Mouse (Mus musculus) liver, adult (tissue): ENCODE results near the gene Tbc1d30.

Experiments used
- GATA4 ChIP-seq: IDR thresholded peaks from 2 replicates; pipeline ENCODE4 v1.6.1; 2014; ENCODE audit warnings: mild to moderate bottlenecking, low read length; ENCODE audit not compliant: insufficient replicate concordance

The Tbc1d30 gene

DNA sequence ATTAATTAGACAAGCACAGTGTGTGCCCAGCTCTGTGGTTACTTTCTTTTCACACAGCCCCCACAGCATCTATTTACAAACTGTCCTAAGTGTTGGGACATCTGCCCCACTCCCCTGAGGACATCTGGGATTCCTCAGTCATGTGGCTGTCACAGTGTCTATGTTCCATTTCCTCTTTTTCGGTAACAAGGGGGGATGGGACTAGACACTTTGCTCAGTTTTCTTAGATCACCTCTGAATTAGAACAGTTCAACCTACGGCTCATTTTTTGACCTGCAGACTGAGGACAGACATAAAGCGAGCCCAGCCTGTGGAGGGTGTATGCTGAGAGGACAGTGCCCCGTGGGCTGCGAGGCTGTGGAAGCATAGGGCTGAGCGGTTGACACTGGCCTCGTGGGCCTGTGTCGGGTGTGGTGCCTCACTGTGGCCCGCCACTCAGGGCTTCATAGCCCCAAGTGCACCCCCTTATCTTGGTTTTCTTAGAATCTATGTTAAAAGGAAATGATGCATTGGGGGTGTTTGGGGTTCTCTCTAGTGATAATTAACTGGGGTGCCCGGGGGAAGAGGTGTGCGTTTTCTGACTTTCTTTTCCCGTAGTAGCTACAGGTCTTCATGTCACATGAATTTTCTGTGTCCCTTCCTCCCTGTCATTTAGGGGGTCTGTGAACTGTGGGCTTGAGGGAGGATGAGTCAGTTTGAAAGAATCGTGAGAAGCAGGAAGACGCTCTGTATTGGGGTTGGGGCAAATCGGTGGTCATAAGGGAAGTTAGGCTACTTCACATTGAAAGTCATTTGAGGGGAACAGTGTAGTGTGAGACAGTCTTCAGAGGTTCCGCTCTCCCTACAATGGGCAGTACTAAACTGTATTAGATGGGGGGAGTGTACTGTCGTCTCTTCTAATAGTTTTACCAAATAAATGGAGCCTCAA is 23.9 kb upstream of the Tbc1d30 start:
- no peak for TF ChIP-seq GATA4

DNA sequence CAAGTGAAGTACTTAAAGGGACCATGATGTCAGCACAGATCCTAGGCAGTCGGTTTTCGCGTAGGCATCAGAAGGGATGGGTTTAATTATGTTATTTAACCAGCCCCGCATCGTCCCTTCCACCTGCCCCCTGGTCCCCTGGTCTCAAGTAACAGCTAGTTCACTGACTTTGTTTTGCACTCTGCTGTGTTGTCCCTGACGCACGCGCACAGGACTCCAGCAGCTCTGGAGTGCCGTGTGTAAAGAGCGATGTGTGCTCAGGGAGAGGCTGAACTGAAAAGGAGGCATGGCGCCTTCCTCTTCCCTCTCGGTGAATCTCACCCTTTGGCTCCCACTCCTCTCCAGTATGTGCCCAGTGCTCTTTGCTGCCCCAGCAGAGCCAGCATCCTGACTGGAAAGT is 22.9 kb upstream of the Tbc1d30 start:
- TF ChIP-seq GATA4: no peak

DNA sequence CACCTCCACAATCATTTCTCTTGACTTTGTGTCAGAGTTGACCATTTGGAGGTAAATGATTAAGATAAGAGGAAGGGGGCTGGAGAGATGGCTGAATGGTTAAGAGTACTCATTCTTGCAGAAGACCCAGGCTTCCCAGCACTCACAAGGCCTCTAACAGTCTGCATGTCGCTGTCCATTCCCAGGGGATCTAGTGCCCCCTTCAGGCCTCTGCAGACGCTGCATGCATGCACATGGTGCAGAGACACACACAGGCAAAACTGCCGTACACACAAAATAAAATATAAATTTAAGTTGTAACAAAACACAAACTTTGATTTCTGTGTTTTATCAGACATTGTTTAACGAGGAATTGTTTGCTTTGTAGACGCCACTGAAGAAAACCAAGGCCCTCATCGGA is 19.7 kb upstream of the Tbc1d30 start:
- TF ChIP-seq GATA4: no peak

DNA sequence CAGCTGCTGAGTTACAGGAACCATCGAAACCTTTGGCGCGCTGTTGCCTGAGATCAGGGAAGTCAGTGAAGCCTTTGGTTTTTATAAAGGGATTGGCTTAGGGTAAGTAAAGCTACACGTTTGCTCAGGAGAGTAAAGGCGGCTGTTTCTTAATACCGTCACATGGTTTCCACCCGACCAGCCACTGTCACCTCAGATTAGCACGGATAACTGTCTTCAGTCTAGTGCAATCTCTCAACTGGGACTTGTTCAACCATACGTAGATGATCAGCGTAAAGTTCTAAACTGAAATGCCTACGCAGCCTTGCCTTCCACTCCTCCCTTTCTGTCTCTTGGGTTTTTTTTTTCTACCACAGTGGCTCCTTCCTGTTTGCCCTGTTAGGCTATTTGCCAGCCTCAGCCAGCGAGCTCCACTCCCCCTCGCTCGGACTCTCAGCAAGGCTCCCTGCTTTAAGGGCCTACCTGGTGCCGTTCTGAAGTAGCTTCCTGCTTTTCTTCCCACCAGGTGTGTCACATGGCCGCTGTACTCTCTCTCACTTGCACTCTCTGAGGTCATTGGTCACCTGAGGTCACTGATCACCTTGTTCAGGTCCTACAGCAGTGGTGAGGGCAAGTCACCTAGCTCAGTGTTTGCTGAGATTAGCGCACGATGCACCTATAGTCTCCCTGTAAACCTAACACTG is 17.8 kb upstream of the Tbc1d30 start:
- TF ChIP-seq GATA4: no peak

DNA sequence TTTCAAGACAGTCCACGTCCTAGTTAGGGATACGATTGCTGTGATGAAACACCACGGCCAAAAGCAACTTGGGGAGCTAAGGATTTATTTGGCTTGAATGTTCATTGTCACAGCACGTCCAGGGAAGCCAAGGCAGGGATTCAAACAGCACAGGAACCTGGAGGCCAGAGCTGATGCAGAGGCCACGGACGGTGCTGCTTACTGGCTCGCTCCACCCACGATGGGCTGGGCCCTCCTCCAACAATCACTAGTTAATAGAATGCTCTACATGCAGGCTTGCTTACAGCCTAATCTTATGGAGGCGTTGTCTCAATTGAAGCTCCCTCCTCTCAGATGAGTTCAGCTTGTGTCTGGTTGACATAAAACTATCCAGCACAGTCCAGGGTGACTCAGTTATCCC is 16.7 kb upstream of the Tbc1d30 start:
- TF ChIP-seq GATA4: no peak

DNA sequence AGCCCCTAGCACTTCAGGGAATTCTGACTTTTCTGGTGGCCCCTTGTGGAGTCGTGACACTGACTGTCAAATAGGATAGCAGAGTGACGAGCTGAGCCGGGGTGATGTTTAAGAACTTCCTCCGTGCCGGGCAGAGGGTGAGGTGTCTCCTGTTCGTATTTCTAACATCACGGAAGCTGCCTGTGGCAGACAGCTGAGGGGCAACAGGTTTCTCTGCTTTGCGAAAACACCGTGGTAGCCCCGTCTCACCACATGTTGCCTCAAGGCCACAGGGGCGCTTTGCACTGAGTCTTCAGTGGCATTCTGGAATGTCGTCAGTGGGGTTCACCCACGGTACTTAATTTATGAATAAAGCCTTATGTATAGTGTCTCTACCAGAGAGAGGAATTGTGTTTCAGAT is 16.2 kb upstream of the Tbc1d30 start:
- TF ChIP-seq GATA4: no peak

DNA sequence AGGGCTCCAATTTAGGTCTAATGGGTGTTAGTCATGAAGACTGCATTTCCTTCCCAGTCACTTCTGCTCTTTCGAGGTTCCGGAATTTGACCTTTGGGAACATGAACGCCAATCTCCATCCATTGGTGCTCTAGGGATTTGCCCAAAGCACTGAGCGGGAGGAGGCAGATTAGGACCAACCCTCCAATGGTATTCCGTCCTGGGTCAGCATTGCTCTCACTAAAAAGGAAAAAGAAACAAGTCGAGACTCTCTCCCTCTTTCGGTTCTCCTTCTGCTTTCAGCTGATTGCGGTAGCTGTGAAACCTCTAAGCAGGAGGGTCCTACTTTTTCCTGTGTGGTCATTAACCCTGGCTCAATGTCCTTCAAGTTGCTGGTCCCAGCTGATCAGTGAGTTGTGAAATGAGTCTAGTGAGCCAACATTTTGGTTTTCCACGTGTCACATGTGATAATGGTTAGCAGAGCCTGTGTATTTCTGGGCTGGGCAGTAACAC is 14.7 kb upstream of the Tbc1d30 start:
- peak; percentile 46; the same call in 1 of the 2 replicates for TF ChIP-seq GATA4

DNA sequence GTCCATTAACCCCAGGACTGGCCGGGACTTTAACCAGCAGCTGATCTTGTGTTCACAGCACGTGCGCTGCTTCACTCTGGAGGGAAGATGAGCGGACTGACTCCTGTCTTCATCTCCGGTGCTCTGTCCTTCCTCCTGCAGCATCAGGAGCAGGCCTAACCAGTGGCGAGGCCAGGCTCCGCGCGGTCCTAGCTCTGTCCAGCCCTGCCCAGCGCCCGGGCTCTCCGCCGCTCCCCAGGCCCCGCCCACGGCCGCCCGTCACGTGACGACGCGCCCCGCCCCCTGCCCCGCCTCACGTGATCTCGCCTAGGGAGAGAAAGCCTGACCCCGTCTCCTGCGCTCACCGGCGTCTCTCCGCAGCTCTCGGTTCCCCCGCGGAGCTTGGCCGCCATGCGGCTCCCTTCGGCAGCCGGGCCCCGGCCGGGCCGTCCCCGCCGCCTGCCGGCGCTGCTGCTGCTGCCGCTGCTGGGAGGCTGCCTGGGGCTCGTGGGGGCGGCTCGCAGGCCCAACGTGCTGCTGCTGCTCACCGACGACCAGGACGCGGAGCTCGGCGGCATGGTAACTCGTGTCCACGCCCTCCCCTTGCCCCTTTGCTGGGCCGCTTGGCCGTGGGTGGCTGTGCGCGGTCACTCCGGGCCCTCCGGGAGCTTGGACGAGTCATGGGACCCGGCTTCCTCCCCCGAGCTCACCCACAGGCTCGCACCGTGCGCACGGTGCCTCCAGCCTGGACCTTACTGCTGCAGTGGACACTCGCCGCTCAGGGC is 13.9 kb upstream of the Tbc1d30 start, which contains the start of gene Gns:
Gene Gns (plus strand): TSS at position 290 of the 764 bp plus-strand sequence.
- TF ChIP-seq GATA4: no peak

DNA sequence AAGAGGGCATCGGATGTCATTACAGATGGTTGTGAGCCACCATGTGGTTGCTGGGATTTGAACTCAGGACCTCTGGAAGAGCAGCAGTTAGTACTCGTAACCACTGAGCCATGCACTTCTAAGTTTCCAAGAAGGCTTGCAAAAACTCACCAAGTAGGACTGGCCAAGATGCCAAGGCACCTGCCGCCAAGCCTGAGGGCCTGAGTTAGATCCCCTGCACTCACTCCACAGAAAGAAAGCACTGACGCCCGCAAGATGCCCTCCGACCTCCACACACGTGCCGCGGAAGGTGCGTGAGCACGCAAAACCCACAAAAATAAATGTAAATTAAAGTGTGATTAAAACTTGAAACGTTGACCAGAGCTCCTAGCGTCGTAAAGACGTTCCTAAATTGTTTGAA is 13.2 kb upstream of the Tbc1d30 start:
- TF ChIP-seq GATA4: no peak

DNA sequence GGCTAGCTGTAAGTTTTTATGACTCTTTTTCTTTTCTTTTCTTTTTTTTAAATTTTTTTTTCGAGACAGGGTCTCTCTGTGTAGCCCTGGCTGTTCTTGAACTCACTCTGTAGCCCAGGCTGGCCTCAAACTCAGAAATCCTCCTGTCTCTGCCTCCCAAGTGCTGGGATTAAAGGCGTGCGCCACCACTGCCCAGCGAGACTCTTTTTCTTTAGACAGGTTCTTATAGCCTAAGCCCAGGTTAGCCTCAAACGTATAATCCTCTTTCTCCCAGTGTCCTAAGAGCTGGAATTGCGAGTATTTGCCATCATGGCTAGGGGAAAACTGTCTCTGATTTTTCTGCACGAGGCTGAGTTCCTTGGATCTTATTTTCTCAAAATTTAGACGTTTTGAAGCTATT is 12.1 kb upstream of the Tbc1d30 start:
- no peak for TF ChIP-seq GATA4

DNA sequence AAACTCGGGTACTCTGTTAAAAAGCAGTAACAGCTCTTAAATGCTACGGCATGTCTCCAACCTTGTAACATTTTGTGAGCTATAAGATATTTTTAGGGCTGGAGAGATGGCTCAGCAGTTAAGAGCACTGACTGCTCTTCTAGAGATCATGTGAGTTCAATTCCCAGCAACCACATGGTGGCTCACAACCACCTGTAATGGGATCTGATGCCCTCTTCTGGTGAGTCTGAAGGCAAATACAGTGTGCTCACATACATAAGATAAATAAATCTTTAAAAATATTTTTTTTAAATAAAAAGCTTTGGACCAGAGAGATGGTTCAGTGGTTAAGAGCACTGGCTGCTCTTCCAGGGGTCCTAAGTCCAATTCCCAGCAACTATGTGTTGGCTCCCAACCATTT is 9.3 kb upstream of the Tbc1d30 start:
- no peak for TF ChIP-seq GATA4

DNA sequence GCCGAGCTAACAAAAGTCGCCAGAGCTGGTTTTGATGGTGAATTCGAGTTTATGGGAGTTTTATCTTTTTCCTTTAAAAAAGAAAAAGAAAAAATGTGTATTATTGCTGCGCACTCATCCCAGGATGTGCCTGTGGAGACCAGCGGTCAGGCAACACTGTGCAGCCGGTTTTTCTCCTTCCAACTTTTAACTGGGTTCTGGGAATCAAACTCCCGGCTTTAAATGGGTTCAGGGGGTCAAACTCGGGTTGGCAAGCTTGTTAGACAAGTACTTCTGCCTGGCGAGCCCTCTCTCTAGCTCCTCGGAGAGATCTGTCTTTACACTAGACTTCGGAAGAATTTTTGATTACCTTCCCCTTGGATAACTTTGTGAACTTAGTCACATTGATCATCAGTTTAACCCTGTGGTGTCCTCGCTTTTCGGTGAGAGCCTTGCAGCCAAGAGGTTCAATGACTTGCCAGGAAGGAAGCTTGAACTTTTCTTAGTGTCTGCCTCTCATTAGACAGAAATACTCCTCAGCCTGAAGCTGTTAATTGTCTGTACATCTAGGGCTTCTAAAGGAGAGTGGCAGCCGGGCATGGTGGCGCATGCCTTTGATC is 713 bp upstream of the Tbc1d30 start:
- no peak for TF ChIP-seq GATA4

DNA sequence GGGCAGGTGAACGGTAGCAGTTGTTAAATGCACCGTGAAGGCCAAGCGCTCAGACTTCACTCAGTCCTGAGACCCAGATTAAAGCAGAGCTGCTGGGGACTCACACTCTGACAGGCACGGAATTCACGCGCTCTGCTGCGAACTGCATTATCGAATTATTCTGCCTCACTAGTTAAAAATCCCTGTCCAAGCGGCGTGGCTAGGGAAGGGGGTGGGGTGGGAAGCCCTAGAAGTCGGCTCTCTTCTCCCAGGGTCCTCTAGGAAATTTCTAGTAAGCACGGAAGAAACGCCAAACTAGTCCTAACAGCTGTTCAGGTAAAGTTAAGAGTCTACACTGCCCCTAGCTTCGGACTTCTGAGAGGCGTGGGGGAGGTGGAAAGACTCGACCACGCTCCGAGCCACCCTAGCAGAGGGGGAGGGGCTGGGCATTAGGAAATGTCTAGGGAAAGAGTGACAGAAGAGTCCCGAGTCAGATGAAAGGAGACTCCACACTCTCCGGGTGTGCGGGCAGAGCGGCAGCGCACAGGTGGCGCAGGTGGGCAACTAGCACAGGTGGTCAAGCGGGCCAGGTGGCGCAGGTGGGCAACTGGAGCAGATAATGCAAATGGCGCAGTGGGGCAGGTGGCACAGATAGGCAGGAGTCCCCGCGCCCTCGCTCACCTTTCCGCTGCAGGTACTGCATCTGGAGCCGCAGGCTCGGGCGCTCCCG is 567 bp downstream of the Tbc1d30 start:
- no peak for TF ChIP-seq GATA4

DNA sequence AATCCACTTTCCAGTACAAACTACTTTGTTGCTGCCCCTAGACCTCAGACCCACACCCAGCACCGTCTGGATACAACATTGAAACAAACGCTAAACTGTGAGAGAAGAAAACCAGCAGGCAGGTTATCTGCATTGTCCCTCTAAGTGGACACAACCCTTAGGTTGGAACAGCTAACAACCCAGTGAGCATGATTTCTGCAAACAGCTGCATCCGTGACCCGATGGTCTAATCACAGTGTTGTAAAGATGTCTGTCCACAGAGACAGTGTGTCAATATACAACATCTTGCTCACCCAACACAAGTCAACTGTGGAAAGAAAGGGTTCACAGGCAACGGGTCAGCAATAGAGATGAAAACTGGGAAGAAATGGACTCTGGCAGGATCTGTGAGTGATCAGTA is 1.8 kb downstream of the Tbc1d30 start:
- TF ChIP-seq GATA4: no peak
